Mouse (Mus musculus) ES-Bruce4 (cell line): ENCODE data around the gene Msi2. TPM values are rescaled to one million over a fixed set of nuclear protein-coding genes. Genes with fewer than 3 reads are reported as not detected.

Source experiments
- H3K27ac ChIP-seq: 2 replicates; pipeline ENCODE4 v1.5.1; 2012; ENCODE audit warnings: low read length, inconsistent platforms; ENCODE audit not compliant: insufficient read depth
- H3K27me3 ChIP-seq: 2 replicates; pipeline ENCODE4 v1.6.1; 2012; ENCODE audit warnings: mild to moderate bottlenecking, low read length, inconsistent platforms; ENCODE audit not compliant: control insufficient read depth, poor library complexity, insufficient read depth, severe bottlenecking
- H3K36me3 ChIP-seq: 2 replicates; pipeline ENCODE4 v1.6.1; 2012; ENCODE audit warnings: inconsistent platforms, mild to moderate bottlenecking, low read length, moderate library complexity; ENCODE audit not compliant: control insufficient read depth, poor library complexity, insufficient read depth, severe bottlenecking
- H3K4me1 ChIP-seq: one replicate; pipeline ENCODE4 v1.8.1; 2011; ENCODE audit warnings: low read length; ENCODE audit not compliant: control insufficient read depth, insufficient read depth
- H3K4me3 ChIP-seq: 2 replicates; pipeline ENCODE4 v1.5.1; 2011; ENCODE audit warnings: low read depth, mild to moderate bottlenecking, low read length
- H3K9ac ChIP-seq: 2 replicates; pipeline ENCODE4 v1.6.1; 2012; ENCODE audit warnings: low read depth, mild to moderate bottlenecking, inconsistent platforms; ENCODE audit not compliant: poor library complexity, severe bottlenecking
- H3K9me3 ChIP-seq: replicated peaks from 2 replicates; pipeline ENCODE4 v1.6.1; 2012; ENCODE audit warnings: mild to moderate bottlenecking, low read length, inconsistent platforms; ENCODE audit not compliant: control insufficient read depth, poor library complexity, insufficient read depth, severe bottlenecking
- CTCF ChIP-seq: IDR thresholded peaks from one replicate; pipeline ENCODE4 v1.8.1; 2011; ENCODE audit warnings: low read depth, low read length
- EP300 ChIP-seq: IDR thresholded peaks from 2 replicates; pipeline ENCODE4 v1.6.1; 2011; ENCODE audit warnings: low read depth, low read length; ENCODE audit not compliant: insufficient read depth
- POLR2A ChIP-seq: IDR thresholded peaks from one replicate; pipeline ENCODE4 v1.8.1; 2011; ENCODE audit warnings: low read length; ENCODE audit not compliant: insufficient read depth
- polyA plus RNA-seq: library from polyadenylated mRNA; stranded (reverse); fragments of >200 nt; gene quantifications from 2 replicates; pipeline ENCODE4 v1.2.4, GENCODE M21; 2011; ENCODE audit warnings: low read depth; ENCODE audit not compliant: missing spikeins, insufficient read depth, insufficient read length

Gene Msi2
- polyA plus RNA-seq, 1 experiment = 110 TPM

DNA sequence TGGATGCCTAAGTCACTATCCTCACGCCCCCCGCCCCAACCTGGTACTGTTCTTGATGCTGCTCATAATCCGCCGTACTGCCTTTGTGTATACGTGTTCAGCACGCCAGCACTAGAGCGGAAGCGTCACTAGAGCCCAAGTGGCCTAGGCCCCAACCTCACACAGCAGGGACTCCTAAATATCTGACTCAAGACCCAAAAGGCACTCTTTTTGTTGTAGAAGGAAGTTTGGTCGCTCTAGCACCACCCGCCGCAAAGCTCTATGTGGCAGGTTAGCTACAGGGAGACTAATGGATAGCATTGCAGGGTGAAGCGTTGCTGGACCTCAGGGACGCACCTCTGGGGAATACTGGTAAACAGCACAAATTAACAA, 168.8 kb downstream of the Msi2 start:
- TF ChIP-seq POLR2A = no peak
- TF ChIP-seq CTCF = no peak
- no peak for TF ChIP-seq EP300
- Histone ChIP-seq H3K9me3 (no peaks in the 10 kb centered on the region), H3K36me3 (no peaks in the 10 kb centered on the region), H3K27me3 (no peaks in the 10 kb centered on the region), H3K4me1 (peaks cover 13% of the 10 kb centered on the region), H3K27ac (no peak overlapping the region), H3K9ac (peak overlapping the region; percentile 41; the same call in 1 of the 2 replicates), H3K4me3 (peak overlapping the region; percentile 8; the same call in 1 of the 2 replicates)

- TF ChIP-seq POLR2A (no peak), CTCF (no peak), EP300 (no peak)
- Histone ChIP-seq H3K9ac (peak overlapping the region; percentile 41; the same call in 1 of the 2 replicates), H3K27me3 (no peaks in the 10 kb centered on the region), H3K9me3 (no peaks in the 10 kb centered on the region), H3K4me1 (peaks cover 17% of the 10 kb centered on the region), H3K36me3 (no peaks in the 10 kb centered on the region), H3K4me3 (peak overlapping the region; percentile 8; the same call in 1 of the 2 replicates), H3K27ac (no peak overlapping the region)
Observed at GRCm38 (mm10) chr11:88548832-88549528, 169.3 kb downstream of the Msi2 start.

GRCm38 (mm10) chr11:88548423-88548822, 169.9 kb downstream of the Msi2 start:
- Histone ChIP-seq H3K36me3 (no peaks in the 10 kb centered on the region), H3K9me3 (no peaks in the 10 kb centered on the region), H3K4me1 (peaks cover 15% of the 10 kb centered on the region), H3K4me3 (no peak overlapping the region), H3K9ac (no peak overlapping the region), H3K27ac (no peak overlapping the region), H3K27me3 (no peaks in the 10 kb centered on the region)
- TF ChIP-seq EP300 (no peak), CTCF (no peak)

DNA sequence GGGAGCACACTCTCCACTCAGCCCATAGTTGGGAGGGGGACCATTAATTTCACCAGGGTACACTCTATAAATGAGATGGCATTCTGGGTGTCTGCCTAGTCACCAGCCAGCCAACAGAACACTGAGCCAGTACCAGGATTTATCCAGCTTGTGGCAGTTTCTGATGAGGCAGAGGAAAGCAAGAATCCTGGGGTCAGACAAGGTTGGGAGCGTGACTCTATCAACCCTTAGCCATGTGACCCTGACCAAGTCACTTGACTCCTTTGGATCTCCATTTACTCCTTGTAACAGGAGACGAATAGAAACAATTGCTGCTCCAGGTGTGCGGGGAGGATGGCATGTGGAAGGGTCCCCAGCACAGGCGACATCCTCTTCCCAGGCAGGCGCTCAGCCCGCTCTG, 174.5 kb downstream of the Msi2 start:
- Histone ChIP-seq H3K27me3 (no peaks in the 10 kb centered on the region), H3K4me1 (peaks cover 10% of the 10 kb centered on the region), H3K4me3 (no peak overlapping the region), H3K9ac (no peak overlapping the region), H3K9me3 (no peaks in the 10 kb centered on the region), H3K27ac (no peak overlapping the region), H3K36me3 (no peaks in the 10 kb centered on the region)
- TF ChIP-seq POLR2A = no peak
- TF ChIP-seq EP300 = 0 out of 2 replicates have a peak, but pooled peaks have one; percentile 24
- no peak for TF ChIP-seq CTCF

DNA sequence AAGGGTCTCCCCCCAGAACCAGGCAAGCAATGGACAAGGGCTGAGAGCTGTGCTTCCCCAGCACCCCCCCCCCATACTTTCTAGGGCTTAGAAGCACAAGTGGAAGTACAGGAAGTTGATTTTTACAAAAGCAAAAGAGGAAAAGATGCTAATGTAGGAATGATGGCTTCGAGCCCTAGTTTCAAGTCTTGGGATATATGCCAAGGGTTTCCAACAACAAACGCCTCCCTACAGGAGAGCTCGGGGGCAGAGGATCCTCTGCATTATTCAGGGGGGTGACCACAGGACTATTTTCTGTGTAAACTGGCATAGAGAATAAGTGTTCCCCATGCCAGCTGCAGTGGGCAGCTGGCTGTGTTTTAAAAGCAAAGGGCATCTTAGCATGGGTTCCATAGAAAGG, 175.5 kb downstream of the Msi2 start:
- no peaks in the 10 kb centered on the region for H3K9me3 ChIP-seq

DNA sequence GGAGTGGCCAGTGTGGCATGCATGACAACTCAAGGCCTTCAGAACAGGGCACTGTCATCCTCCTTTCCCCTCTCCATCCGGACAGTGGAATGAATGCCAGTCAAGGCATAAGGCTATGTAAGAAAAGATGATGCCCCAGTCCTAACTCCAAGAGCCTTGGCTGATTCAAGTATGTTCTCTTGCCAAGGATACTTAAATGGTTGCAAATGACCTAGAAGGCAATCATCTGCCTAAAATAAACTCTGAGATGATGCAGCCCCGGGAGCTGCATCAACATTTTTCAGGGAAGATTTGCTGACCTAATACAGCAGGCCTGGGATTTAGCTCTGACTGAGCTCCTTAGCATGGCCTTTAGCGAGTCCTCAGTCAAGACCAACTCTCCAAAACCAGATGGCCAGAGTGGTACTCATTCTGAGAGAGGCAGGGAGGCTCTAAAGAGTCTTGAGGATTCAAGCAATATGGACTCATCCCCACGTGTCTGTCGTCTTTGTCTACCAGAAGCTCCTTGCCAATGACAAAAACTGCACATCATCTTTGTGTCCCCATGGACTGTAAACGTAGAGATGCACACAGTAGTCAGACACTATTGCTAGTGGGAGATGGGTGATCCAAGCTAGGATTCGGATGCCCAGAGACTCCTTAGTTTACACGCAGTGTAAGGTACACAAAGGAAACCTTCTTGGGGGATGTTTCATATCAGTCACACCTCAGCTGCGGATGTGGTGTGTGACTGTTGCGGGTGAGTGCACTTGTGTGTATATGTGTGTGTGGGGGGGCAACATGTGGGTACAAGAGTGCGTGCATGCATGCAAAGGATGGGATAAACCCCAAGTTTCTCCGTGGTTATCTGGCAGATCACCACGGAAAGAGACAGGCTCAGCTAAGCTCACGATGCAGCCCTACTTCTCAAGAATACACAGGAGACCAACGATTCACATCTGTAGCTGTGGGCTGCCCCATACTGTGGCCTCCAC, 176.4 kb downstream of the Msi2 start:
- peaks cover 7% of the 10 kb centered on the region for H3K4me1 ChIP-seq
- no peak for TF ChIP-seq CTCF
- TF ChIP-seq POLR2A = no peak
- TF ChIP-seq EP300 = no peak
- H3K9me3 ChIP-seq = no peaks in the 10 kb centered on the region
- H3K27me3 ChIP-seq = no peaks in the 10 kb centered on the region
- no peak overlapping the region for H3K4me3 ChIP-seq
- no peak overlapping the region for H3K9ac ChIP-seq
- H3K27ac ChIP-seq = no peak overlapping the region
- H3K36me3 ChIP-seq = no peaks in the 10 kb centered on the region

More for the DNA sequence above, 175.5 kb downstream of the Msi2 start:
- Histone ChIP-seq H3K27ac (no peak overlapping the region), H3K9ac (no peak overlapping the region), H3K27me3 (no peaks in the 10 kb centered on the region), H3K4me1 (peaks cover 10% of the 10 kb centered on the region), H3K4me3 (no peak overlapping the region), H3K36me3 (no peaks in the 10 kb centered on the region)
- TF ChIP-seq CTCF (no peak), EP300 (no peak), POLR2A (no peak)
